Mouse (Mus musculus): Measurements from ENCODE around the gene Tubb2b. TPM values are rescaled to one million over a fixed set of nuclear protein-coding genes. Genes with fewer than 3 reads are reported as not detected.
A peak's percentile ranks its signal among the peaks of the same experiment; 100 is the strongest.

Tubb2b gene
- total RNA-seq, 2 experiments from 2014 or later, result 227 to 233 TPM

DNA sequence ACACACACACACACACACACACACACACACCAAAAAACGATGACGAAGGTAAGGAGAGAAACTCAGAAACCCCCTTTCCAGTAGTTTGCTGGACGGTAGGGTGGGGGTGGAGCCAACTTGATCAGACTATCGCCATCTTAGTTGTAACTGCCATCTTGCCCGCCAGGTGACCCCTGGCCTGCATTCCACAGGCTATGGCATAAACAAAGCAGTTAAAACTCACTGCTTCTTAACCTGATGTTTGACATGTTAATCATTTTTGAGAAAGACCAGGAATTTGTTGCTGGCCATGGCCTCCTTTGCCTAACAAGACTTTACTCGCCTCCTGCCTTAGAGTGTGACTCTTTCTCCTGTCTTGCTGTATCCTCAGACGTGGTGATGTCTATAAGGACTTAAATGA, 22.4 kb upstream of the Tubb2b start:
- Histone ChIP-seq H3K4me3 (no peak overlapping the region), H3K27ac (0 out of 2 replicates have a peak overlapping the region, but pooled peaks have one; percentile 33)
- no peak for TF ChIP-seq CTCF (conservative IDR thresholded peaks at IDR 0.05)
- no peak for DNase-seq (ENCODE audit: low spot score in 2 of 2)

DNA sequence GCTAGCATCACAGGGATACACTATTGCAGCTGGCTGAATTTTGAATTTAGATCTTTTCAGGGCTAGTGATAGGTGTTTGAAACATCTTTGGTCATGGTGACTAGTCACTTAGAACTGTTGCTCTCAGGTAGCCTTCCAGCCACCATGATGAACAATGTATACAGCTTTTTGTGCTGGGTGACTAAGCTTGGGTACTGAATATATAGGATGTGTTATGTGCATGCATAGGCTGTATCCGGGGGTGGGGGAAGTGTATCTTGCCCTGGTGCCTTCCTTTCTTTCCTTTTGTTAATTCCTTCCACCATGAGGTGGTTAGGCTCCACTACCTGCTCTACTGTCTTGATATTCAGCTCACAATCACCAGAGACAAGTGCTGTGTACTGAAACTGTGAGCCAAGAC, 21.2 kb upstream of the Tubb2b start:
- H3K4me3 ChIP-seq, result no peak overlapping the region
- H3K27ac ChIP-seq, result no peak overlapping the region
- no peak for TF ChIP-seq CTCF (conservative IDR thresholded peaks at IDR 0.05)
- DNase-seq (ENCODE audit: low spot score in 2 of 2), result no peak

DNA sequence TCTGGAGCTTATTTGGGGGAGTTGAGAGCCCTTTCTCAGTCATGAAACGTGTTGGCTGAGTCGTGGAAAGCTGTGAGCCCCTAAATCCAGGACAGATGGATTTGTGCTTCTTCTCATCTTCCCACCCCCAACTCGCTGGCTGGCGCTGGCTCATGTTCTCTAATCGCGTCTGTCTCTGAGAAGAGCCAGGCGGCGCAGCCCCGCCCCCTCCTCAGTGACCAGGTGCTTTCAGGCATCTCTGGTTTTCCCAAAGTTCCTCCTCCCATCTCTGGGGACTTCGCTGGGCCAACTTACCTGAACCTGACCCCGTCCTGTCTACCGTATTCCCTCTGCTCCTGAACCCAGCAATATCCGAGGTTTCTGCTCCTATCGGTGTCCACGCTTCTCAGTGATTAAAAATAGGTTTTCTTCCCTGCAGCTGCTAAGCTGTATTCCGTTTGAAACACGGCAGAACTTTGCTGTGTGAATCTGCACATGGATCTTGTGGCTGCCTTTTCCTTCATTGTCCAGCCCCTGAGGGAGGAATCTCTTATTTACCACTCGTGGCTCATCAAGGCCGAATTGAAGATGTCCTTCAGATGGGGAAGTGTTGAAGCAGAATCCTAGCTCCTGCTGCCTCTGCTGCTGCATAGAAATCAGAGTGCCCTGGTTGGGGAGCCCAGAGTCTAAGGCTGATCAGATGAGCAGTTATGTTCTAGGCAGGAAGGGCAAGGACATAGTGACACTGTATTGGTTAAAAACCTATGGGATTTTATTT, 20.2 kb upstream of the Tubb2b start:
- DNase-seq (ENCODE audit: low spot score in 2 of 2), result peak; percentile 72 to 81
- TF ChIP-seq CTCF (conservative IDR thresholded peaks at IDR 0.05), result no peak
- peak overlapping the region; percentile 92 for H3K27ac ChIP-seq
- H3K4me3 ChIP-seq, result peak overlapping the region; percentile 31

DNA sequence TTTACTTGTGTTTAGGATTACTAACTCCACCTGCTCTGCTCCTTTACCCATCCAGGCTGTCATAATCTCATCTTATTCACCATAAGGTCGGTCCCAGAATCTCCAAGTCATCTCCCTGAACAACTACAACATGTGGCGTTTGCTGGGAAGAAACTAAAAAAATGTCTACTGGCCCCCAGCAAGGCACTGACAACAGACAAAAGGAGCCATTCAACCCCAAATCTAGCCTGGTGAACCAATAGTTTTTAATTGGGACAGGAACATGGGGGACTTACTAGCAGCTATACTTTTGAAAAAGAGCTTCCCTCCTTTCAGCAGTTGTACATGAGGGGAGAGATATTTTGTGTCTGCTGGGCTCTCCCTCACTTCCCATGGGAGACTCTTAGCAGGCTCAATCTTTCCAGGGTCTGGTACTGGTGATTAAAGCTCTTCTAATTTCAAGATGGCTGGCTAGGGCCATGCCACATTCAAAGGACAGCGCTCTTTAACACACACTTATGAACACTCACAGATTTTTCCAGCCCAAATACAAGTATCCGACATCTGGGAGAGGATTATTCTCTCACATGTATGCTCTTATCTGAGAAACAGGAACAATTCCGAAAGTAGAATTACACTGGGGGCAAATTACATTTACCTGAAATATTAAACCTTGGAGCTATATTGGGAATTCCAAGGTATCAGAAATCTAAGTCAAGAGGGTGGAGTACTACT, 19.4 kb upstream of the Tubb2b start:
- peak overlapping the region; percentile 92 for H3K27ac ChIP-seq
- DNase-seq (ENCODE audit: low spot score in 2 of 2), result no peak
- TF ChIP-seq CTCF (conservative IDR thresholded peaks at IDR 0.05), result no peak
- peak overlapping the region; percentile 51 for H3K4me3 ChIP-seq

DNA sequence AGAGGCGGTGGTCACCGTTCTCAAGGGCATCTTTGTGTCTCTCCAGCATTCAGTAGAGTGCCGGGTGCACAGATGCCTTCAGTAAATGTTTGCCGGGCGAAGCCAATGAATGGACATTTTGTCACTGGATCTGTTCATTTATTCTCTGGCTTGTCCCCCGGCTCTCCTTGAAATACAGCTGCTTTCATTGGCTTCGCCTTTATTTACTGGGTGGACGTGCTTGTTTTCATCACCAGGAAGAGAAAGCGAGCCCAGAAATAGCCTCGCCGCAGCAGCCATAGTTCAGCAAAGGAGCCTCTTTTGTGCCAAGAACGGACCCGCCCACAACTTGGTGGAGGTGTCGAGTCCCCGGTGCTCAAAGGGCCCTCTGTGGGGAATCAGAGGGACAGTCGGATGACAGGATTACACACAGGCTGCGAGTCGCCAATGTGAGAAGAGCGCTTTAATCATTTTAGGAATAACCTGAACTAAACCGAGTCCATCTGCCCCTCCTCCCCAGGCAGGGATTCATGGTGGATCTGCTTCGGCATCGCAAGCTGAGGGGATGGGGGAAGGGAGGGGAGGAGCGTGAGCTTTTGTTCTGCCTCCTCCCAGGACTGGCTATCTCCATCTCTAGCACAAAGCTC, 18.6 kb upstream of the Tubb2b start:
- DNase-seq (ENCODE audit: low spot score in 2 of 2), result peak; percentile 64 to 86
- TF ChIP-seq CTCF (conservative IDR thresholded peaks at IDR 0.05), result peak; percentile 23
- Histone ChIP-seq H3K4me3 (peak overlapping the region; percentile 51), H3K27ac (peak overlapping the region; percentile 92)

DNA sequence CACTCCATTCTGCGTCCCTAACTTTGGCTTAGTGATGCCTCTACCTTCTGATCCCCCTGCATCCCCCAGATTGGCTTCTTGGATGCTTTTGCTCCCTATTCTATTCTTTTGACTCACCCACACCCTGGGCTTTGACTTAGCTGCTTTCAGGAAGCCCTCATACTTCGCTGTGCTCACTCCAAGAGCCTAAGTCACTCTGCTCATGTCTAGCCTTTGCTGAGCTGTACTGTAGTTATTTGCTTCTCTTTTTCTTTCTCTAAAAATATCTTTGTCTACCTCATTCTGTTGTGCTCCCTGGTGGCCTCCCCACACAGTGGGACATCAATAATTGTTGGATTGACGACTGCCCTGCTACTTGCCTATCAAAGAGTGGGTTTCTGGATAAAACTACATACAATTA, 17.9 kb upstream of the Tubb2b start:
- no peak for TF ChIP-seq CTCF (conservative IDR thresholded peaks at IDR 0.05)
- Histone ChIP-seq H3K4me3 (peak overlapping the region; percentile 51), H3K27ac (peak overlapping the region; percentile 92)
- no peak for DNase-seq (ENCODE audit: low spot score in 2 of 2)

DNA sequence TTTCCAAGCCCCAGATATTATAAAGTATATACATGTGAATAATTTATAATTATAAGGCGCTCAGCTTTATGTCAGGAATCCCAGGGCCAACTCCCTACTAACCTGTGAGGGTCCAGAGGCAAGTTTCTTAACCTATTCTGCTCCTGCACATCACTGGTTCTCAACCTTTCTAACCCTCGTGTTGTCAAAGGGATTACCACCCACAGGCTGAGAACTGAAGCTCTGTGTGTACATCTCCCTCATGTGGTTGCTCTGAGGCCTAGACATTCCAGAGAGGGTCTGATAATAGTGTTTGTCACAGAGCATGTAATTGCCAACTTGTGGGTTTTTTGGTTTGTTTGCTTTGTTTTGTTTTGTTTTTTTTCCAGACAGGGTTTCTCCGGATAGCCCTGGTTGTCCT, 16.6 kb upstream of the Tubb2b start:
- Histone ChIP-seq H3K4me3 (no peak overlapping the region), H3K27ac (peak overlapping the region; percentile 92; the same call in 1 of the 2 replicates)
- no peak for DNase-seq (ENCODE audit: low spot score in 2 of 2)
- TF ChIP-seq CTCF (conservative IDR thresholded peaks at IDR 0.05), result peak; percentile 73

DNA sequence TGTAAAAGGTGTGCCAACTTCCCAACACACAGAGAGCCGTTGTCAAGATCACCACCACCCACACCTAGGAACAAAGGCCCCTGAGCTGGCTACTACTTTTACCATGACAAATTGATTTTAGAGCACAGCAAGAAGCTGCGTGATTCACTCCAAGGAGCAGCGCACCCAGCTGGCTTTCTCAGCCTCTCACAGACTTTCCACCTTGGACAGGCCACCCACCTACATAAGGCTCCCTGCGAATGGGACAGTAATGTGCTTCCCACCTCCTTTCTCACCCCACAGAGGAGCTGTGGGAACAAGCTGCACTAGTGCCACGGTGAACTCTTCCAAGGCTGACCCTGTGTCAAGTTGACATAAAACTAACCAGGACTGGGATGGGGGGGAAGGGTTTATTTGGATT, 13.1 kb upstream of the Tubb2b start:
- no peak for TF ChIP-seq CTCF (conservative IDR thresholded peaks at IDR 0.05)
- Histone ChIP-seq H3K4me3 (no peak overlapping the region), H3K27ac (no peak overlapping the region)
- no peak for DNase-seq (ENCODE audit: low spot score in 2 of 2)

DNA sequence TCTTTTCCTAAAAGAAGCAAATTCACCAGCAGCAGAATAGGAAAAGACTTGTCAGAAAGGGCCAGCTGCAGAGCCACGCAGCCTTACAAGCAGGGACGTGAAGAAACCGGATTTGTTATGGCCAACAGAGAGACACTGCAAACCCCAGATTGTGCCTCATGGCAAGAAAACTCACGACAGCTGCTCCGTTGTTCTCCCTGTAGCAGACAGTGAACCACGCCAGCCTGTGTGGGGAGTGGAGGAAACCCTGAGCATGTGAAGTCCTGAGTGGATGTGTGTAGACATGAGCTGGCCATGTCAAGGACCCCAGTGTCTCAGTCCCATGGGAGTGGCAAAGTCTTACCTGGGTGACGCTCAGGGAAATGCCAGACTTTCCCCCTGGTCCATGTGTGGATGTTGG, 6.3 kb upstream of the Tubb2b start:
- Histone ChIP-seq H3K4me3 (no peak overlapping the region), H3K27ac (peak overlapping the region; percentile 95)
- peak; percentile 80 to 81 for DNase-seq (ENCODE audit: low spot score in 2 of 2)
- TF ChIP-seq CTCF (conservative IDR thresholded peaks at IDR 0.05), result no peak

DNA sequence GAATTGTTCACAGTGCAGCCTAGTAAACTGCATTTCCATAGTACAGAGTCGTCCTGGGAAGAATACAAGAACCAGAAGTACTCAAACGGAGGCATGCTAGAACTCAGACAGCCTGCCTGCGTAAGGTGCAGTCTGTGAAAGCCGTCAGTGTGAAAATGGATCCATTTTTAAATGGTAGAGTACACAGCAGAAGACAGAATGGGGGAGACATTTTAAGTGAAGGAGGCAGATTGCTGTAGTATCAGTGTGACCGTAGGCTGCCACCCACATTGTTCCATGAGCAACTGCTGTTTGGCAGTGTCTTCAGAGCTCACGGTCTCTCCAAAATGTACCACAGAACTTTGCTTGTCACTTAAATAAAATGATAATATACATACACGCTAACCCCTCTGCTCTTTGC, 4.0 kb upstream of the Tubb2b start:
- H3K4me3 ChIP-seq, result no peak overlapping the region
- DNase-seq (ENCODE audit: low spot score in 2 of 2), result peak; percentile 55 to 79
- TF ChIP-seq CTCF (conservative IDR thresholded peaks at IDR 0.05), result no peak
- peak overlapping the region; percentile 95 for H3K27ac ChIP-seq

DNA sequence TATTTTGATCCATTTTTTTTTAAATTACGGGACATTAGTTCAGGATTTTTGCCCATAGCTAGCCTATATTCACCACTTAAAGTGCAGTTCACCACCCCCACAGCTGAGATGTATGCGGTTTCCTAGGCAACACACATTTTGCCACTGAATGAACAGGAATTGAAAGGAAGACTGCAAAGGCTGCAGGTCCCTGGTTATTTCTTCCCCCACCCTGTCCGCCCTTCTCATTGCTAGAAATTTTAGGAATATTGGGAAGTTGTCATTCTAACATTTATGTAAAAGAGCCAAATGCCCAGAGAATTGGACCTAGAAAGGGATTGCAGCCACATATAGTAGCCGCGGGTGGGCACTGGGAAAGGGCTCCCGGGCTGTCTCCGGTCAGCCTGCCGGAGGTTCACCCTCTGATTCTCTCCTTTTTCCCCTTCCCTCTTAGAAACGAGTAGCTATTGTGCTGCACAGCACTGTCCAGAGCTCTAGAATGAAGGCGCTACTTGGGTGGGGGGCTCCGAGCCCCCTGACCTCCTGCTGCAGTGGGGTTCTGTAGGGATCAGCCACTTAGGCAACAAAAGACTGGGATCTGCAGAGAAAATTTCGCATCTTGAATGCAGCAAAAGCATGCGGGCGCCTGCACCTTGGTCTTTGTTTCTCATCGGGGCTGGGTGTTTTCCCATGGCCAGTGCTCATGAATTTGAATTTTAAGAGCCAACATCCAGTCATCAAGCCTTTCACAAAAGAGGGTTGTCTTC, 3.2 kb upstream of the Tubb2b start:
- Histone ChIP-seq H3K27ac (peak overlapping the region; percentile 95), H3K4me3 (peak overlapping the region; percentile 47)
- DNase-seq (ENCODE audit: low spot score in 2 of 2), result peak in 1 of 2 experiments; percentile 16
- no peak for TF ChIP-seq CTCF (conservative IDR thresholded peaks at IDR 0.05)

DNA sequence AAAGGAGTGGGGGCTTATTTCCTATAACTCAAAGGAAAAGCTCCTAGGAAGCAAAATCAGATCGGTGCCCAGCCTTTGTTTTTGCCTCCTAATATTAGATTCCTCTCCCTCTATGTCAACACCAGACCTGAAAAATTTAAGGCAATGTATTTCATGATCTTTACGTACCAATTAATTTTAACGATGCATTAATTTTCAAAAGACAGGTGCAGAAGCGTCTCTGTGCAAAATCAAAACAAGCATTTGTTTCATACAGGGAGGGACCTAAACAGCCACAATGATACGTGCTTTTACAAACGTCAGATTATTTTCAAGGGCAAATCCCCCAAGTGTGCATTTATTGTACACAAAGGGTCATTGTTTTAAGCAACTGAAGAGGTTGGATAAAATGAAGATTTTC, 2.6 kb upstream of the Tubb2b start:
- peak overlapping the region; percentile 95 for H3K27ac ChIP-seq
- no peak for TF ChIP-seq CTCF (conservative IDR thresholded peaks at IDR 0.05)
- no peak for DNase-seq (ENCODE audit: low spot score in 2 of 2)
- H3K4me3 ChIP-seq, result peak overlapping the region; percentile 47; the same call in 1 of the 2 replicates

DNA sequence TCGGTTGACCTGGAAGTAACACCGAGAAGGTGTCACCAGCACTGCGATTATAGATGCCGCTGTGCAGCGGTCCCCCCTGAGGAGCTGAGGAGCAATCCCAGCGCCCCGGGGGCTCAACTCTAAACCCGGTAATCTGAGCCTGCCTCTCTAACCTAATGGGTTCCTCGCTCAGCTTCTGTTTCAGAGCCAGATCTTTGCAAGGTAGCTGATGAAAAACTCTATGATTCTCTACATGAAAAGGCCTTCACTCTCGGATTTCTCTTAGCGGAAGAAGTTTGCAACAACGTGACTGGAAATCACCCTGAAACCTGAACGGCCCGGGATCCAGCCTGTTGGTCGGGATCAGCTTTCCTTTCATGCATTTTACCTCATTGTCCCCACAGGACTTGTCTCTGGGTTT, 2.0 kb upstream of the Tubb2b start:
- Histone ChIP-seq H3K27ac (peak overlapping the region; percentile 92), H3K4me3 (peak overlapping the region; percentile 86)
- TF ChIP-seq CTCF (conservative IDR thresholded peaks at IDR 0.05), result no peak
- DNase-seq (ENCODE audit: low spot score in 2 of 2), result no peak

Data from layer of hippocampus, adult 2 months (tissue).